Mouse (Mus musculus) embryo, embryonic 10 days (tissue): ENCODE results near the gene Zfp786.

Experiments
- DNase-seq: peaks from one replicate; pipeline ENCODE4 v3.0.0-alpha.2; 2015; ENCODE audit warnings: low spot score

The Zfp786 gene

GRCm38 (mm10) chr6:47821236-47821635, 9.4 kb downstream of the Zfp786 start:
- no peak for DNase-seq

DNA sequence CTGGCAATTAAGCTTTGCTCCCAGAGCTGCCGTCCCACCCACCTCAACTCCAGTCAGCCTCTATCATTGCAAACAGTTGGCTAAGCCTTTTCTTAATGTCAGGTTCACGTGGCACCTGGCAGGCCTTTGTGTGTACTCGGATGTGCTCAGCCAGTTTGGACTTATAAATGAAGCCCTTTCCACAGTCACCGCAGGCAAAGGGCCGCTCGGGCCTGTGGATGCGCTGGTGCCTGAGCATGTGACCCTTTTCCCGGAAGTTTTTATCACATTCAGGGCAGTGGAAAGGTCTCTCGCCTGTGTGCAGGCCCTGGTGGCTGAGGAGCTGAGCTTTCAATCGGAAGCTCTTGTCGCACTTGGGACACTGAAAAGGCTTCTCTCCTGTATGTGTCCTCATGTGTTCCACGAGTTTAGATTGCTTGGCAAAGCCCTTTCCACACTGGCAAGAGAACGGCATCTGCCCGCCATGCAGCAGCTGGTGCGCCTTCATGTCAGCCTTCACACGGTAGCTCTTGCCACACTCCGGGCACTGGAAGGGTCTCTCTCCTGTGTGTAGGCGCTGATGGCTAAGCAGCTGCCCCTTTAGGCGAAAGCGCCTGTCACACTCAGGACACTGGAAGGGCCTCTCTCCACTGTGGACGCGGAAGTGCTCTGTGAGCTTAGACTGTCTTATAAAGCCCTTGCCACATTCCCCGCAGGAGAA, 10.9 kb downstream of the Zfp786 start:
- DNase-seq = no peak

DNA sequence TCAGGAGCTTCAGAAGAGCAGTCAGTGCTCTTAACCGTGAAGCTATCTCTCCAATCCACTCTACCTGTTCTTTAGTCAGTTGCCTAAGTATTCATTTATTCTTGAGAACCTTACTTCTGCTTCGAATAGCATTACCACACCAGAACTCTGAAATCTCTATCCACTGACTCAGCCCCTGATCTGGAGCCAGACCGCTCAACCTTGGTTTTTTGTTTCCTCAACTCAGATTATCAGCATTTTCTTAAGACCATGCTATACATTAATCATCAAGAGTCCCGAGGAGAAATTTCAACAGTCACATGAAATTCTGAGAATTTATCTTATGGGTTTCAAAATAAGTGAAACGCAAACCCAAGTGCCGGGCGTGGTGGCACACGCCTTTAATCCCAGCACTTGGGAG, 11.9 kb downstream of the Zfp786 start:
- DNase-seq = no peak

DNA sequence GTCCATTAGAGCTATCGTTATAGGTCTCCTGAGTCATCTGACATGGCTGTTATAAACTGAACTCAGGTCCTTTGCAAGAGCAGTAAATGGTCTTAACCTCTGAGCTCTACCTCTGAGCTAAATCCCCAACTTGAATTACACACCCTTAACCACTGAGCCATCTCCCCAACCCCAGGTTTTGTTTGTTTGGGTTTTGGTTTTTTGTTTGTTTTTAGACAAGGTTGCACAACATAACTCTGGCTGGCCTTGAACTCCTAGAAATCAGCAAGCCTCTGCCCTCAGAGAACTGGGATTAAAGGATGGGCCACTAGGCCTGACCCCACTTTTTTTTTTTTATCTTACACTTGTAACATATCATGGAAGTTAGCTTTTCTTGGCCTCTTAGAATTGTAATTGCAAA, 14.5 kb downstream of the Zfp786 start:
- no peak for DNase-seq

GRCm38 (mm10) chr6:47813257-47813878, 17.3 kb downstream of the Zfp786 start, which contains the start of gene Pdia4:
TSS of gene Pdia4 (minus strand) at chr6:47813430.
- peak; percentile 99 for DNase-seq

- DNase-seq = no peak
Measured at GRCm38 (mm10) chr6:47812271-47812915, 18.3 kb downstream of the Zfp786 start.

GRCm38 (mm10) chr6:47811324-47811723, 19.3 kb downstream of the Zfp786 start:
- DNase-seq = no peak

GRCm38 (mm10) chr6:47810181-47810580, 20.5 kb downstream of the Zfp786 start:
- DNase-seq = peak; percentile 27

DNA sequence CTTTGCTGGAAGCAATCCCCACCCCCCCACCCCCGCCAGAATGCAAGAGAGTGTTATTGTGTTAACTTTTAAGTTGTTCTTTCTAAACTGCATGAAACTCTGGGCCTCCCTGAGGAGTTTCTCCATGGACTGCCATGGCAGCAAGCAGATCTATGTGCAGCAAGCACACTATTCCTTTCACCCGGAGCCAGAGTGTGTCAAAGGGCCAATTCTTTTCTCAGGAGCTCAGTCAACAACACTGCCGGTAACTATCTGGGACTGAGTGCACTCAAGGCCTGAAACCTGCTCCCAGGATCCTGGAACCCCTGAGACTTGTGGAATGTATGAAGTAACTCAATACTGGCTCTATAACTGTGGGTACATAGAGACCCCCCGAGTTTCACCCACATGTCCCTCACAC, 21.6 kb downstream of the Zfp786 start:
- DNase-seq = no peak

GRCm38 (mm10) chr6:47808545-47808944, 22.1 kb downstream of the Zfp786 start:
- DNase-seq = no peak

- DNase-seq = no peak
Measured at GRCm38 (mm10) chr6:47807419-47807818, 23.2 kb downstream of the Zfp786 start.

DNA sequence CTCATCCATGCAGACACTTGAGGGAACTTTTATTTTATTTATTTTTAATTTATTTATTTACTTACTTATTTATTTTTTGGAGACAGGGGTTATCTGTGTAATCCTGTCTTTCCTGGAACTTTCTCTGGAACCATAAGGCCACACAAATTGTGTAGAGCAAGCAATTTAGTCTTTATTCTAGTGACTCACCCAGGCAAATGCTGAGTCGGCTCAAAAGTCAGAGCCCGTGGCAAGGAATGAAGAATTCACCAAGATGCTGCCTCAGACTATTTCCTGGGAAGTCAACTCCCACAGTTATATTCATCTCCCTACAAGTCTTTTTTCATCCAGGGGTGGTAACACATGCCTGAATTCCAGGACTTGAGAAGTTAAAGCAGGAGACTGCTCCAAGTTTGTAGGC, 25.1 kb downstream of the Zfp786 start:
- no peak for DNase-seq

GRCm38 (mm10) chr6:47799079-47799478, 31.6 kb downstream of the Zfp786 start:
- peak; percentile 80 for DNase-seq

DNA sequence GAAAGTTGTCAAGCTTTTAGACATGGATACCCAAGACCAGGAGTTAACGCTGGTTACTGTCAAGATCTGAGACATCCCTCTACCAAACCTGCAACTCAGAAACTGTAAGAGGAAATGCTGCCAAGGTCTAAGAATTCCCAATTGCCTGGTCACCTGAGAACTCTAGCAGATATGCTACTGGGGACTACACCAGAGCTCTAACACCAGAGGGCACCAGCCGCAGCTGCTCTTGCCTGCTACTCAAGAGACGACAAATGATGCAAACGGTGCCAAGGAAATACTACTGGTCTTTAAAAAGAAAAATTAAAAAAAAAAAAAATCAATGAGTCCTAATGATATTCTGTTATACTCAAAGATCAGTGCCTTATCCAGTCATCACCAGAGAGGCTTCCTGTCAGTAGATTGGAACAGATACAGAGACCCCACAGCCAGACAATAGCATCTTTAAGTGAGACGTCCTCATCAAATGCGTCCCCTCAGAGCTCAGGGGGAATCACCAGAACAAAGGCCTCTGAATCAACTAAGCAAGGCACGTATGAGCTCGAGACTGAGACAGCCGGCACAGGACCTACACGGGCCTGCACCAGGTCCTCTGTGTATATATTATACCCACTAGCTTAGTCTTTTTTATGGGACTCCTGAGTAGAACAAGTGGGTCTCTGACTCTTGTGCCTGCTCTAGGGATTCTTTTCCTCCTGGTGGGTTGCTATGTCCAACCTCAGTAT, 36.4 kb downstream of the Zfp786 start:
- DNase-seq = peak; percentile 52

DNA sequence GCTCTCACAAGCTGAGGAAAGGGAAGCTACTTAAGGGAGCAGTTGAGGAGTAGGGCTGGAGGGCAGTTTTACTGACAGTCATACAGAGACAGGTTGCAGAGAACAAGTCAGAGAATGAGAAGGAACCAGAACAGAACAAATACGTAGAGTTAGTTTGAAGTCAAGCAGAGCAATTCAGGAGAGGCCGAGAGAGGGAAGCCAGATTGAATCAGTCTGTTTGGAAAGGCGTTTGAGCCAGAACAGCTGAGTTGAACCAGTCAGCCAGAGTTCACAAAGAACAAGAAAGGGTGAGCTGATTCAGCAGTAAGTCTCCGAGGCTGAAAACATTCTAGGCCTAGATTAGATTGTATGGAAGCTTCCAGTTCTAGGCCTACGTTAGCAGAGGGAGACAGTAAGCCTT, 37.4 kb downstream of the Zfp786 start:
- DNase-seq = no peak

- no peak for DNase-seq
Measured at GRCm38 (mm10) chr6:47792533-47792932, 38.1 kb downstream of the Zfp786 start.

DNA sequence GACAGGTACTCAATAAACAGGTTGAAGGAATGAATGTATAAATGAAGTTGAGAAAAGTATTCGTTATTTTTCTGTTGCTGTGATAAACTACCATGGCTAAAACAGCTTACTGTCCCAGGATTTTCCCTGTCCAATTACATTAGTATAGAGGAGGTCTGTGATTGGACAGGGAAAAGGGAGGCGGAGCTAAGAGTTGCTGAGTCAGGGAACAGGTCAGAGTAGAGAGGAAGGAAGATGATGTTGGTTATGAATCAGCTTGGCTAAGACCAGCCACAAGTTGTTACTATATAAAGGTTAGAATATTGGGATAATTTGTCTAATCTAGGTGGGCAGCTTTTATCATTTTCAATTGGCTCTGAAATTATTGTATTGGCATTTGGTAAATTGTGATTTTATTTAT, 39.9 kb downstream of the Zfp786 start:
- DNase-seq = no peak

GRCm38 (mm10) chr6:47788821-47789220, 41.8 kb downstream of the Zfp786 start:
- DNase-seq = peak; percentile 17

DNA sequence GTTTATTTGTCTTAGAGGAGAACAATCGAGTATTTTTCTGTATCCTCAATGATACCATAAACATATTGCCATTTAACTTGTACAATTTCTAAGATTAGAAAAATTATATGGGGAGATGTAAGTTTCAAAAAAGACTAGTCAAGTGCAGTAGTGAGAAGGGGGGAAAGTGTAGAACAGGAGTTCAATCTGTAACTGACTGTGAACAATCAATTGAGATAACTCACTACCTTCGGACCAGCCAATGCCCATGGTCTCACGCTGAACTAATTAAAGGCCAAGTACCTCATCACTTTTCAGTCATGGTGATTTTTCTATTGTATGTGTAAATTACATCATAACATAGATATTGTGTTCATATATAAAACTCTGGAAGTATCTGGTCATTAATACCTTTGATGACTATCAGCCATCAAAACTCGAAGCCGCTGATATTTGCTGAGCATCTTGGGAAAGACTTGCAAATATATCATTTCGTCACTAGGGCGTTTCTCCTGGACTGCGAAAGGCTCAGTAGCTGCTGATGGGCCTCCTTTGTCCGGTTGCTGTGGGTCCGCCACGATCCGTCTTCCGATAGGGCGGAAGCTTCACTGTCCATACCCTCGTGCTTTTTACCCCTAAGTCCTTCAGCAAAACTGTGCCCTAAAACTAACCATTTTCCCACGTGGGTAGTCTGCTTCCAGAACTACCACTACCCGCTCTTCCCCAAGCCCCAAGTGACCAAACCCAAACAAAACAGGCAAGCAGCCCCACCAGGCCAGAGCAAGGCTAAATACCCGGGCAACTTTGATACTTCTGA, 42.5 kb downstream of the Zfp786 start:
- DNase-seq = peak; percentile 93

DNA sequence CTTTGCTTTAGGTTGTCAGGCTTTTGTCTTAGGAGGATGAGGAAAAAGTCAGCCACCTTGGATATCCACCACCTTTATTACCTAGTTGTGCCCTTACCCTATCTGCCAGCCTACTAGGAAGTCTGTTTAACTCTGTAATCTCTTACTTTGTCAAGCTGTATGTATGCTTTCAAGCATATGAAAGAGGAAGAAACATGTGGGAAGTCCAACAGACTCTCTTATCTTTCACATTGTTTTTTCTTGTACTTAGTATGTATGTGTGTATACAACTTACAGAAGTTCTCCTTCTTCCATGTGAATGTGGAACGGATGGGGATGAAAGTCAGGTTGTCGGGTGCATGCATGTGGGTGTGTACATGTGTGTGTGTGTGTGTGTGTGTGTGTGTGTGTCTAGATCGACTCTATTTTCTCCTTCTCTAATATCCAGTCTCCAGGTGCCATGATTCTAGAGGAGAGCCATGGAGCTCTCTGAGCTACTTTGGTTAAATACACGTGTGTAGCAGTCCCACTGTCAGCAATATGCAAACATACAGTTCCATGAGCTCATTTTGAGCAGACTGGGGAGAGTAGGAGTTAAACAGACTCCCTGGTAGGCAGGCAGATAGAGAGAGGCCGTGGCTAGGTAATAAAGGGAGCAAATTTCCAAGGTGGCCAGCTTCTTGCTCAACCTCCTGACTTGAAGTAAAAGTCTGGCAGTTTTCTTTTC, 45.8 kb downstream of the Zfp786 start:
- no peak for DNase-seq
